Mouse (Mus musculus) lung, postnatal 0 days (tissue): ENCODE measurements around the gene Usp11. TPM values are rescaled to one million over a fixed set of nuclear protein-coding genes. Genes with fewer than 3 reads are reported as not detected.

ENCODE experiments used
- ATAC-seq: fragments of 200-750 bp; cut with Nextera tagmentation; 2 replicates; pipeline ENCODE4 v1.8.0; 2017; ENCODE audit warnings: moderate library complexity
- DNase-seq: peaks from one replicate; pipeline ENCODE4 v3.0.0-alpha.2; 2016; ENCODE audit warnings: low spot score
- H3K27ac ChIP-seq: fragments of 300-500 bp; sonication (generic); 2 replicates; pipeline ENCODE4 v1.5.1; 2014; ENCODE audit warnings: antibody characterized with exemption, mild to moderate bottlenecking, low read length, mixed read lengths
- H3K27me3 ChIP-seq: fragments of 300-500 bp; sonication (generic); replicated peaks from 2 replicates; pipeline ENCODE4 v1.6.1; 2014; ENCODE audit warnings: low read length, mixed read lengths; ENCODE audit not compliant: insufficient read depth
- H3K36me3 ChIP-seq: fragments of 300-500 bp; sonication (generic); 2 replicates; pipeline ENCODE4 v1.6.1; 2014; ENCODE audit warnings: low read length, mixed read lengths; ENCODE audit not compliant: insufficient read depth
- H3K4me1 ChIP-seq: fragments of 300-500 bp; sonication (generic); 2 replicates; pipeline ENCODE4 v1.6.1; 2014; ENCODE audit warnings: antibody characterized with exemption, low read depth, low read length, mixed read lengths; ENCODE audit not compliant: insufficient read depth
- H3K4me2 ChIP-seq: fragments of 300-500 bp; sonication (generic); replicated peaks from 2 replicates; pipeline ENCODE4 v1.6.1; 2014; ENCODE audit warnings: low read depth, mild to moderate bottlenecking, low read length, moderate library complexity, mixed read lengths
- H3K4me3 ChIP-seq: fragments of 300-500 bp; sonication (generic); 2 replicates; pipeline ENCODE4 v1.5.1; 2014; ENCODE audit warnings: low read depth, low read length
- H3K9ac ChIP-seq: fragments of 300-500 bp; sonication (generic); replicated peaks from 2 replicates; pipeline ENCODE4 v1.6.1; 2014; ENCODE audit warnings: low read depth, mild to moderate bottlenecking
- H3K9me3 ChIP-seq: fragments of 300-500 bp; sonication (generic); 2 replicates; pipeline ENCODE4 v1.6.1; 2016; ENCODE audit warnings: low read length, mixed read lengths
- CTCF ChIP-seq: IDR thresholded peaks from 2 replicates; pipeline ENCODE4 v1.5.1; 2016; ENCODE audit warnings: antibody characterized with exemption, mild to moderate bottlenecking
- EP300 ChIP-seq: IDR thresholded peaks from 2 replicates; pipeline ENCODE4 v1.6.1; 2016; ENCODE audit warnings: antibody characterized with exemption, mild to moderate bottlenecking, control low read depth
- WGBS: fragments of 180-500 bp; shearing (Covaris S2); extraction: QIAGEN DNeasy Blood & Tissue Kit; methylation state at CpG from one replicate; pipeline ENCODE4 v1.1.7; 2014; 5-methylcytosine and 5-hydroxymethylcytosine counted together
- polyA plus RNA-seq: library from polyadenylated mRNA; unstranded; fragments of >200 nt; fragmentation: Nextera tagmentation; extraction: Ambion mirVana; gene quantifications from 2 replicates; pipeline ENCODE4 v1.2.1, GENCODE M21; 2015

Gene Usp11
- polyA plus RNA-seq: 6.5 and 6.6 TPM in 2 replicates

DNA sequence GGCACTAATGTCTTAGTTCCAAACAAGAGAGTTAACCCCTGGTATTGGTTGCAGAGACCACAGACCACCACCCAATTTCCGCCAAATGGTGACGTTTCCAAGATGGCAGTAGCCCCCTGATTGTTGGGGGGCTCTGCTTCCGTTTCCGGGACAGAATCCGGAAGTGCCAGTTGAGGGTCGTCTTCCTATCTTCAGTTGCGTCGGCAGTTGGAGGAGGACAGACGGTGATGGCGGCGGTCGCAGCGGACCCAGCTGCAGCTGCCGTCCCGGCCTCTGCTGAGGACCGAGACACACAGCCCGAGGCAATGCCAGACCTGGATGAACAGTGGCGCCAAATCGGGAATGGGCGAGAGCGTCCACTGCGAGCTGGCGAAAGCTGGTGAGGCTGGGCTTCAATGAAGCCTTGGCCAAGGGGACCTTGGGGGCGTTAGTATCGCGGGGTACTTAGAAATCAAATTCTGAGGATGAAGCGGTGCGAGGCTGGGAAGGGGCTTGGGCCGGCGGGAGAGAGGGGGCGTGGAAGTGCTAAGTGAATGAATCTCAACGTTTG is at the start of gene Usp11:
TSS of gene Usp11 (plus strand) at position 166 of the 550 bp plus-strand sequence.
- Histone ChIP-seq H3K4me2 (peak within 1 kb of the TSS; percentile 59), H3K9ac (peak within 1 kb of the TSS; percentile 29; the same call in 1 of the 2 replicates), H3K27ac (peak within 1 kb of the TSS; percentile 86), H3K9me3 (no peaks in the 10 kb centered on the region), H3K36me3 (no peaks in the 10 kb centered on the region), H3K27me3 (no peaks in the 10 kb centered on the region), H3K4me1 (no peaks in the 10 kb centered on the region), H3K4me3 (peak within 1 kb of the TSS; percentile 54)
- DNase-seq: peak; percentile 13
- peak; percentile 23 for ATAC-seq
- 15% methylated on average over 32 of the region's 32 CpGs for WGBS
- no peak for TF ChIP-seq EP300
- TF ChIP-seq CTCF: no peak

DNA sequence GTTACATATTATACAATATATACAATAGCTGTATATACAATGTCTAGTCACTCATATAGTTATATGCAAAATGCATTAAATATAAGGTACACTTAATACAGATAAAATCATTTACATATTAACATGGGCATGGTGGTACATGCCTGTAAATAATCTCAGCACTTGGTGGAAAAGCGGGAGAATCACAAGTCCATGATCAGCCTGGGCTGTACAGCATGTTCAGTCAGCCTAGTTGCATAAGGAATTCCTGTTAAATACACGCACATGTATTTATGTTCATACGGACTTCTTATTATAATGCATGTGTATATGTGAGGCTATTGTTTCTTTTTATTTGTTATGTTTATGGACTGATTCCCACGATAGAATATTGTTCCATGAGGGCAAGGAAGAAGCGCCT is 46.1 kb upstream of the Usp11 start:
- TF ChIP-seq EP300 (no peak), CTCF (no peak)
- no peak for ATAC-seq
- H3K27me3 ChIP-seq: no peaks in the 10 kb centered on the region

DNA sequence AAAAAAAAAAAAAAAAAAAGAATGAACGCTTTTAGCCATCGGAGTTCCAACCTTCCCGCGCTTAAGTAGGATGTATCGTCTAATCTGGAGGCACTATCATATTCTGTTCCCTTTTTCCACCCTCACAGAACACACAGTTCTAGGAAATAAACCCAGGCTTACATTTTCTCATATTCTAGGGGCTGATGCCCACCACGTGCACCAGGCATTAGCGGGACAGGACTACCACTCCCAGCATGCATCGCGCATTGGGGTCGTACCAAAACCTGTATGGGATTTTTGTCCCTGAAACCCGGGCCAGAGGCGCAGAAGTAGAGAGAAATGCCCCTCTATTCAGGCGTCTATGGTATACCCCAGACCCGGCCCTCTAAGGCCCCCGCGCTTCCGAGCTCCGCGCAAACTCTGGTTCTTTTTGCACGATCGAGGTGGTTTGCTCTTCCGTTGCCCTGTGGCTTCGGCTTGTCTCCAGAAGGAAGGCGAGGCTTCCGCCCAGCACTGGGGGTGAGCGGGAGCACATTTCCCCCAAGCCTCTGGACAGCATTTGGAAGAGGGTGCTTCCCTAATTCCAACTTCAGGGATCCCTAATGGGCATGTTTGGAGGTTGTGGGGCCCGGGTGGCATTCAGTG is 45.6 kb upstream of the Usp11 start, which contains the start of gene Uba1:
TSS of gene Uba1 (plus strand) at position 301 of the 627 bp plus-strand sequence.
- peak; percentile 84 for ATAC-seq
- Histone ChIP-seq H3K9me3 (no peaks in the 10 kb centered on the region), H3K4me3 (peak within 1 kb of the TSS; percentile 44), H3K27ac (peak within 1 kb of the TSS; percentile 26; the same call in 1 of the 2 replicates), H3K4me2 (peak within 1 kb of the TSS; percentile 66), H3K27me3 (no peaks in the 10 kb centered on the region), H3K9ac (peak within 1 kb of the TSS; percentile 26; the same call in 1 of the 2 replicates), H3K4me1 (no peaks in the 10 kb centered on the region), H3K36me3 (no peaks in the 10 kb centered on the region)
- DNase-seq: peak; percentile 85
- whole genome bisulfite sequencing: 18% methylated on average over 27 of the region's 27 CpGs
- TF ChIP-seq CTCF: no peak
- TF ChIP-seq EP300: no peak

More for the DNA sequence above, 46.1 kb upstream of the Usp11 start:
- H3K4me3 ChIP-seq: no peak overlapping the region
- H3K9me3 ChIP-seq: no peaks in the 10 kb centered on the region
- H3K27ac ChIP-seq: no peak overlapping the region
- no peaks in the 10 kb centered on the region for H3K36me3 ChIP-seq
- H3K9ac ChIP-seq: no peak overlapping the region
- no peak for DNase-seq
- WGBS: 21% methylated on average over 5 of the region's 5 CpGs
- no peaks in the 10 kb centered on the region for H3K4me1 ChIP-seq
- H3K4me2 ChIP-seq: peak overlapping the region; percentile 66

DNA sequence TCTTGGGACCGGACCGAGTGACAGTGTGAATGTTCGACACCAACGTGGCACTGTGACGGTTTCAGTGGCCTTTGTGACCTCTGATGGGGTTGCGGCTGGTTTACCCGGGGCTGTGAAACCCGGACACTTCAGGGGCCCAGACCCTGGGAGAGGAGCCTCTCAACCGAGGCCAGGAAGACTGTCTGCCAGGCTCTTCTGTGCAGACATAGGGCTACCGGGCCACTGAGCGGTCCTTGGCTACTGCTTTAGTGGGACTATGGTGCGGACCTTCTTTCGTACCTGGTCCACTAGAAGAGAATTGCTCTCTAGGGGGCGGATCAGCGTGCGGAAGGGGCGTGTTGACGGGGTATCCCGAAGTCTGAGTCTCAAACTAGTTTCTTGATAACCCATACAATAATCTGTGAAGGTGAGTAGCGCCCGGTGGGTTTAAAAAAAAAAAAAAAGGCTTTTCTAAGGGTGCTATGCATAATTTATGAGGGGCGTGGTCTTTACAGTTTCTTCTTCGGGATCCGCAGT is 44.8 kb upstream of the Usp11 start:
- ATAC-seq (no peak), DNase-seq (peak; percentile 11)
- Histone ChIP-seq H3K9ac (peak overlapping the region; percentile 26; the same call in 1 of the 2 replicates), H3K27ac (no peak overlapping the region), H3K4me2 (peak overlapping the region; percentile 66), H3K9me3 (no peaks in the 10 kb centered on the region), H3K36me3 (no peaks in the 10 kb centered on the region), H3K4me1 (no peaks in the 10 kb centered on the region), H3K4me3 (peak overlapping the region; percentile 44), H3K27me3 (no peaks in the 10 kb centered on the region)
- TF ChIP-seq CTCF: no peak
- TF ChIP-seq EP300: no peak
- WGBS: 11% methylated on average over 24 of the region's 24 CpGs

DNA sequence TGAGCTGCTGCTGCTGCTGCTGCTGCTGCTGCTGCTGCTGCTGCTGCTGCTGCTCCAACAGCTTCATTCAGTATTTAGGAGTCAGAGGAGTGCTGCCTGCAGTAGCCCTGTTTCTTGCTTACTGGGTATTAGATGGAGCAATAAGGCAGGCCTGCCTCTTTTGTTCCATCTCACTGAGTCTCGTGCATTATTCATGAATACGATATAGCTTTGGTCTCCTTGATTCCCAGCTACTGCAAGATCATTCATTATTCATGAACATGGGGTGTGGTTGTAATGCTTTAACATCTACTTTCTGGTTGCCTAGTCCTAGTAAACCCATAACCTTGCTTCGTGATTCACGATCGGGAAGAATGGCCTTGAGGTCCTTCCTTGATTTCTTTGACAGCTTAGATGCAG is 41.4 kb upstream of the Usp11 start:
- H3K9me3 ChIP-seq: no peaks in the 10 kb centered on the region
- ATAC-seq (no peak), DNase-seq (no peak)
- no peak overlapping the region for H3K4me3 ChIP-seq
- H3K27ac ChIP-seq: no peak overlapping the region
- WGBS: 24% methylated on average over 5 of the region's 5 CpGs
- no peaks in the 10 kb centered on the region for H3K27me3 ChIP-seq
- TF ChIP-seq EP300 (no peak), CTCF (no peak)
- no peaks in the 10 kb centered on the region for H3K36me3 ChIP-seq
- H3K4me2 ChIP-seq: no peak overlapping the region
- H3K4me1 ChIP-seq: no peaks in the 10 kb centered on the region
- H3K9ac ChIP-seq: no peak overlapping the region

DNA sequence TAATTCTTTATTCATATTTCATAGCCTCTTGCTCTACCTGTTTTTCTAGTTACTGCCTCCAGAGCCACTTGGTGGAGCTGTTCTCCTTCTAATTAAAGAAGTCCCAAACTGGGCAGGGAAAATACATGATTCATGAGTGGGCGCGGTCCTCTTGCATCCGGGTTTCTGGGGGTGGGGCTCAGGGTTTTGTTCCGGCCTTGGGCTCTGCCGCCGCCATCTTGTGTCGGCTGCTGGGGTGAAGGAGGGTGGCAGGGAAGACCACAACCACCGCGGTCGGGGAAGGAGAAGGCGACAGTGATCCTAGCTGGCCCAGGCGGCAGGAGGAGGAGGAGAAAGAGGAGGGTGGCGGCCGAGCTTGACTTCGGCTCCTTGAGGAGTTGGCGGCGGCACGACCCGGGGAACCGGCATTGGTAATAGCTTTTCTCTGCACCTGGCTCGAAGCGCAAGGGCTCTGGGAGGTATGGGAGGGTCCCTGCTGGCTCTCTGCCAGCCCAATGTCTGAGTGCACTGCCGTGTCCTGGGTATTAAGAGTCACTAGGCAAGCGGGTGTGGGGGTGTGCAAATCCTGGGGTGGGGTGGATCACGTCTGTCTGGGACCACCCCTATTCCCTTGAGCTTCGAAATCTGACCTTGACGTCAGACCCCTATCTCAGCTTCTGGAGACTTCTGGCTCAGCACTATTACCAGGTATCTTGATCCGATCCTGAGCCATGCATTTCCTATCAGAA is 40.8 kb upstream of the Usp11 start:
- Histone ChIP-seq H3K36me3 (no peaks in the 10 kb centered on the region), H3K4me3 (peak overlapping the region; percentile 62), H3K4me2 (peak overlapping the region; percentile 61), H3K27me3 (no peaks in the 10 kb centered on the region), H3K27ac (peak overlapping the region; percentile 69), H3K9ac (peak overlapping the region; percentile 66), H3K9me3 (no peaks in the 10 kb centered on the region), H3K4me1 (no peaks in the 10 kb centered on the region)
- 0 out of 2 replicates have a peak, but pooled peaks have one; percentile 30 for TF ChIP-seq EP300
- TF ChIP-seq CTCF: peak; percentile 70
- 8% methylated on average over 25 of the region's 28 CpGs for WGBS
- peak; percentile 95 for DNase-seq
- peak; percentile 91 for ATAC-seq
